Mouse (Mus musculus) layer of hippocampus, adult 6 months (tissue): ENCODE data around the gene Slc6a13. TPM values are rescaled to one million over a fixed set of nuclear protein-coding genes. Genes with fewer than 3 reads are reported as not detected.

Source experiments
- long read RNA-seq, 2 experiments: library from polyadenylated mRNA; unstranded; transcript quantifications; one replicate each; pipeline ENCODE4 v2.0.0; 2019 to 2020
- microRNA-seq: library from miRNA; unstranded; fragments of <30 nt; microRNA quantifications from one replicate; pipeline ENCODE4 v1.2.0, GENCODE M21; 2020
- polyA plus RNA-seq: library from polyadenylated mRNA; unstranded; fragments of <200 nt; fragmentation: Nextera tagmentation; gene quantifications from 2 replicates; pipeline ENCODE4 v1.2.3, GENCODE M21; 2021

The Slc6a13 gene
- 8.0 and 18.8 TPM in 2 replicates for polyA plus RNA-seq
- long read RNA-seq, experiment 1, transcript Slc6a13-201 (15 exons, 2,234 nt) = major isoform, 22 of 31 reads
- long read RNA-seq, experiment 1, partial matches to known transcripts = 2 of 31 reads
- long read RNA-seq, experiment 1, other reads (novel, unspliced or antisense) = 4 of 31 reads
- long read RNA-seq, experiment 2, transcript Slc6a13-201 (15 exons, 2,234 nt) = major isoform, 47 of 53 reads
- long read RNA-seq, experiment 2, partial matches to known transcripts = 4 of 53 reads
- long read RNA-seq, experiment 2, other reads (novel, unspliced or antisense) = 2 of 53 reads

DNA sequence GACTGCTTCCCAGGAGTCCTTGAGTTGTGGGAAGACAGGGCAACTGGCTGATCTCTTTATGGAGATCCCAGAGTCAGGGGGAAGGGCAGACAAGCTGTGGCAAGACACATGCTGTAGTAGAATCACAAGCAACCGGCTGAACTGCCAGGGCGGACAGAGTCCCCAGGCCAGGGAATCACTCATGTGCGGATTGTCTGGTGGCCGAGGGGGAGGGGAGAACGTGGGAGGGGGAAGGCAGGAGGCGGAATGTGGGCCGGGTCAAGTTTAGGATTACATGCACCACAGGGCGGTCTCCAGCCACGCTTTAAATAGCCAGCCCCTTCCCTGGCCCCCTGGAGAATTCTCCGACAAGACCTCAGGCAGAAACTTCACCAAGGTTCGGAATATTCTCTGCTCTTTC is at the start of gene Slc6a13:
TSS of gene Slc6a13 (plus strand) at position 274 of the 400 bp plus-strand sequence.

DNA sequence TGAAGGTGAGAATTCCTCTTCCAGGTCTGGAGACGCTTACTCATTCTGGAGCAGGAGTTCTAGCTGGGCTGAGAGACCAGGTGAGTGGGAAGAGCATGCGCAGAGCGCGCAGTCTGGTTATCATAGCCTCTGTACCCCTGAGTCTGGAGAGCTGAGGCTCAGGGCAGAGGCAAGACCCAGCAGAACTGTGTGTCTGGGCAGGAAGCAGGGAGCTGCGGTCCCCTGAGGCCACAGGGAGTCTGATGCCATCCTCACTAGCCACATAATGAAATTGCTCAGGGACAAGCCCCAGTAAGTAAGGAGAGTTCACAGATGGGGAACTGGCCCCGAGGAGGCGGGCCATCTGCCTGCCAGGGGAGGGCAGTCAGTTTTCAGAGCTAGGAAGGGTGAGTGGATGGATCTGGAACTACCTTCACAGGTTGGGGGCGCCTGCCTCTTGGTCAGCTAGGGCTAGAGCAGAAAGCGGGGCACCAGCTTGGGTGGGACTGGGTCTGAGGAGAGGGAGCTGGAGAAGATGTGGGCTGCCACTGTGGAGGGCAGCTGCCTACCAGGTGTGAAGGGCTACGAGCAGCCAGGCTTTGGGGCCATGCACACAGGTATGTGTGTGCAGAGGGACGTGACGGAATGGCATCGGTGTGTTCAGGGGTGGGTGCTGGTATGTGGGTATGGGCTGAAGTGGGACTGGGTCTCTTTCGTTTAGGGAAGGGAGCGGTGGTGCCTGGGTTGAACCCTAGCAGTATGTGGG is 43.2 kb downstream of the Slc6a13 start, which contains the start of gene Slc6a12:
TSS of gene Slc6a12 (plus strand) at position 51 of the 745 bp plus-strand sequence.

Small RNAs within 50 kb of the gene (microRNA-seq; reads per million reads assigned to microRNA genes)
- gene Gm24855 = not detected

Other genes starting within 250 kb of the Slc6a13 start
- 8.2 and 8.6 TPM in 2 replicates for gene Mical3, start 169.2 kb upstream of the Slc6a13 start, polyA plus RNA-seq
- gene Pex26, start 116.6 kb upstream of the Slc6a13 start, polyA plus RNA-seq = 1.3 and 1.5 TPM in 2 replicates
- 11.3 and 11.7 TPM in 2 replicates for gene Tuba8, start 89.5 kb upstream of the Slc6a13 start, polyA plus RNA-seq
- 2.2 and 3.8 TPM in 2 replicates for gene Usp18, start 54.3 kb upstream of the Slc6a13 start, polyA plus RNA-seq
- 0.23 and 0.84 TPM in 2 replicates for gene Slc6a12, start 42.8 kb downstream of the Slc6a13 start, polyA plus RNA-seq
- gene Iqsec3, start 173.5 kb downstream of the Slc6a13 start, polyA plus RNA-seq = 21.0 and 23.9 TPM in 2 replicates